Mouse (Mus musculus) heart, adult 2 months (tissue): Measurements from ENCODE around the gene Egfr. TPM values are rescaled to one million over a fixed set of nuclear protein-coding genes. Genes with fewer than 3 reads are reported as not detected.

Experiments used
- DNase-seq, 2 experiments: peaks; one replicate each; pipeline ENCODE4 v3.0.0; 2021
- H3K27ac ChIP-seq: fragments of 200-600 bp; 2 replicates; pipeline ENCODE4 v1.8.1; 2022
- H3K27me3 ChIP-seq: fragments of 200-500 bp; 2 replicates; pipeline ENCODE4 v1.6.1; 2012; ENCODE audit warnings: mild to moderate bottlenecking, low read length, inconsistent platforms, mixed read lengths; ENCODE audit not compliant: control insufficient read depth, insufficient read depth
- H3K36me3 ChIP-seq: fragments of 200-500 bp; 2 replicates; pipeline ENCODE4 v1.6.1; 2012; ENCODE audit warnings: low read length, inconsistent platforms; ENCODE audit not compliant: control insufficient read depth, insufficient read depth
- H3K4me1 ChIP-seq: fragments of 200-500 bp; 2 replicates; pipeline ENCODE4 v1.6.1; 2011; ENCODE audit warnings: low read length; ENCODE audit not compliant: control insufficient read depth, insufficient read depth
- H3K4me3 ChIP-seq: fragments of 200-600 bp; 2 replicates; pipeline ENCODE4 v1.8.1; 2022
- H3K79me2 ChIP-seq: fragments of 200-500 bp; replicated peaks from 2 replicates; pipeline ENCODE4 v1.6.1; 2012; ENCODE audit warnings: mild to moderate bottlenecking, inconsistent platforms, low read length, moderate library complexity, mixed read lengths; ENCODE audit not compliant: control insufficient read depth, insufficient read depth
- H3K9ac ChIP-seq: fragments of 200-500 bp; 2 replicates; pipeline ENCODE4 v1.6.1; 2012; ENCODE audit warnings: low read depth, mild to moderate bottlenecking, control low read depth, inconsistent platforms, low read length, mixed read lengths
- CTCF ChIP-seq: fragments of 200-600 bp; IDR thresholded peaks from 2 replicates; pipeline ENCODE4 v1.8.1; 2022; ENCODE audit warnings: antibody characterized with exemption, mild to moderate bottlenecking, moderate library complexity
- EP300 ChIP-seq: fragments of 200-500 bp; IDR thresholded peaks from 2 replicates; pipeline ENCODE4 v1.6.1; 2011; ENCODE audit warnings: low read depth, low read length, control low read depth; ENCODE audit not compliant: insufficient read depth
- POLR2A ChIP-seq: fragments of 200-500 bp; IDR thresholded peaks from 2 replicates; pipeline ENCODE4 v1.6.1; 2011; ENCODE audit warnings: mild to moderate bottlenecking, low read depth, low read length, control low read depth; ENCODE audit not compliant: insufficient read depth
- WGBS: fragments of 180-500 bp; shearing (Covaris S2); methylation state at CpG from one replicate; pipeline ENCODE4 v1.1.7; 2018; 5-methylcytosine and 5-hydroxymethylcytosine counted together
- intact Hi-C: fragments of 180-260 bp; cut with DNase I; formaldehyde crosslinking; loops from one replicate; pipeline ENCODE4 v1.15.1; 2025
- long read RNA-seq: library from polyadenylated mRNA; stranded (forward); transcript quantifications from one replicate; pipeline ENCODE4 v2.0.0, GENCODE M21; 2021
- polyA plus RNA-seq: library from polyadenylated mRNA; depleted of rRNA; stranded (reverse); fragments of >200 nt; gene quantifications from 2 replicates; pipeline ENCODE4 v1.2.3, GENCODE M21; 2012; rRNA removed
- total RNA-seq, 2 experiments: library from RNA; stranded (reverse); gene quantifications; 2 replicates each; pipeline ENCODE4 v1.2.3; 2021

The Egfr gene
- total RNA-seq = 10 to 100 TPM in 1 of 2 experiments, 1 to 10 TPM in 1; 4.9 to 10.5 TPM
- 4.4 and 7.0 TPM in 2 replicates for polyA plus RNA-seq
- long read RNA-seq, partial matches to known transcripts = 0 of 1 reads
- long read RNA-seq, other reads (novel, unspliced or antisense) = 0 of 1 reads

DNA sequence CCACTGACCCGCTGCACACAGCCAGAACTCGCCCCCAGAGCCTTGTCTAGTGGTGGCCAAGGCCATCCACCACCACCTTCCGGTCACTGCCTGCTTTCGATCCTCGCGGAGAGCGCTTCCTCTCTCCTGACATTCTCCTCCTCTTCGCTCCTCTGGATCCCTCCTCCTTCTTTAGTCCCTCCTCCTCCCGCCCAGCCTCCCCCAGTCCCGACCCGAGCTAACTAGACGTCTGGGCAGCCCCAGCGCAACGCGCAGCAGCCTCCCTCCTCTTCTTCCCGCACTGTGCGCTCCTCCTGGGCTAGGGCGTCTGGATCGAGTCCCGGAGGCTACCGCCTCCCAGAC lies at the start of gene Egfr:
Gene Egfr, plus strand, starts transcription at position 197 of the 342 bp plus-strand sequence.
- TF ChIP-seq POLR2A (peak; percentile 85), EP300 (no peak), CTCF (0 out of 2 replicates have a peak, but pooled peaks have one; percentile 8)
- no peaks in the 10 kb centered on the region for H3K27me3 ChIP-seq
- no peaks in the 10 kb centered on the region for H3K36me3 ChIP-seq
- peak within 1 kb of the TSS; percentile 62 for H3K9ac ChIP-seq
- H3K4me3 ChIP-seq = peak within 1 kb of the TSS; percentile 62
- no peaks in the 10 kb centered on the region for H3K79me2 ChIP-seq
- H3K4me1 ChIP-seq = no peaks in the 10 kb centered on the region
- peak; percentile 83 for DNase-seq
- H3K27ac ChIP-seq = peak within 1 kb of the TSS; percentile 67
- WGBS = 1% methylated on average over 21 of the region's 21 CpGs
- intact Hi-C loops = loop anchor here (5.0 kb wide), 2 partner anchors 115 to 195 kb away; no protein-coding TSS in a partner anchor

DNA sequence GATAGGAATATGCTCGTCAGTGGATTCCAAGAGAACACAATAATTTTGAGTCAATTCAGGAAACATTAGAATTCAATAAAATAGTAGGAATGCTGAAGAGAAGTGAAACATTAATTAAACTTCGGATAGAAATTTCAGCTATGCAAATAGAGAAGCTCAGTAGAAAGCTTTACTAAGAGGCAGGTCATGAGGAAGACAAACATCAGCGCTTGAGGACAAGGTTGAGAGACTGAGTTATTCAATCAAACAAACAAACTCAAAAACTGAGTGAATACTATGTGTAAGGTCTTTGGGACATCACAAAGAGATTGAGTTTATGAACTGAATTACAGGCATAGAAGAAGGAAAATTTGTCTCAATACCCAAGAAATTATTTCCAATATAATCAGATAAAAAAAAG lies 48.8 kb upstream of the Egfr start:
- no peak for TF ChIP-seq POLR2A
- TF ChIP-seq CTCF = no peak
- TF ChIP-seq EP300 = no peak
- 77% methylated on average over 3 of the region's 3 CpGs for WGBS
- no peaks in the 10 kb centered on the region for H3K79me2 ChIP-seq
- DNase-seq = no peak
- no peaks in the 10 kb centered on the region for H3K4me1 ChIP-seq
- H3K4me3 ChIP-seq = no peak overlapping the region
- H3K36me3 ChIP-seq = no peaks in the 10 kb centered on the region
- H3K27ac ChIP-seq = no peak overlapping the region
- no peaks in the 10 kb centered on the region for H3K27me3 ChIP-seq
- no peak overlapping the region for H3K9ac ChIP-seq
- intact Hi-C loops = no loop called here

DNA sequence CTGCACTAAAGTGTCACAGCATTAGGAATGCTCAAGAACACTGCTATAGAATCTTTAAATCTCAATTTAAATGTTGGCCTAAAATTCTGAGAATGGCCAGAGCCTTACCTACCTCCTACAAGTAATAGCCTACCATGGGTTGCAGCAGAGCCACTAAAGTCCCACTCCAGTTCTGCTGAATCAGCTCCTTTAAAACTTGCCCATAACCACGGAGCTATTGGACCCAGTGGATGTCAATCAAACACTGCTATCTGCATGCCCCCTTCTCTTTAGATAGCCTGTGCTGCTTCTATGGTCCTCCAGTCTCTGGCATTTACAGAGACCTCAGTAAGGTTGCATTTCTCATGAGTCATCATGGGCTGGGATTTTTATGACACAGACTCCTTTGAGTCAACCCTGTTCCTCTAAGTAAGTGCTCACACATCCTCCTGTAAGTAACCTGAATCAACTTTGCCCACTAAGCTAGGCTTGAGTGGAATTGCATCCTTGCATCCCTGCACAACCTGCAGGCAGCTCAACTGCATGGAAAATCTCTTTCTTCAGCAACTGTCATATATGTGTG lies 16.8 kb upstream of the Egfr start:
- no peaks in the 10 kb centered on the region for H3K79me2 ChIP-seq
- no peaks in the 10 kb centered on the region for H3K36me3 ChIP-seq
- DNase-seq = no peak
- intact Hi-C loops = no loop called here
- no peaks in the 10 kb centered on the region for H3K4me1 ChIP-seq
- 15% methylated on average over 1 of the region's 1 CpGs for WGBS
- no peak overlapping the region for H3K4me3 ChIP-seq
- no peaks in the 10 kb centered on the region for H3K27me3 ChIP-seq
- TF ChIP-seq EP300 (no peak), CTCF (no peak), POLR2A (no peak)
- H3K9ac ChIP-seq = no peak overlapping the region
- H3K27ac ChIP-seq = no peak overlapping the region

DNA sequence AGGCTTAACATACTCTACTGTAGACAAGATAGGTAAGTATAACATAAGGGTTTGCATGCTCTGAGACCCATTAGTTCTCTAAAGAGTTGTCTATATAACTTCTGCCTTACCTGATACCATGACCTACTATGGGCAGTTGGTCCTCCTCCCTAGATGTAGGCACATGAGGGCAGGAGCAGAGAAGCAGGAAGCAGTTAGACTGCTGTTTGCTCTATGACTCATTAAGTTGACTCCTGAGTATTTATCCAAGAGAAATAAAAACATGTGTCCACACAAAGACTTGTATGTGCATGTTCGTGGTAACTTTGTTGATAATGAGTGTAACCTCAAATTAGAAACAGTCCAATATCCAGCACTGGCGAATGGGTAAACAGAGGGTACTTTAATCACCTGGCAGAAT lies 14.7 kb upstream of the Egfr start:
- no peak overlapping the region for H3K27ac ChIP-seq
- no peak overlapping the region for H3K4me3 ChIP-seq
- H3K79me2 ChIP-seq = no peaks in the 10 kb centered on the region
- no peaks in the 10 kb centered on the region for H3K27me3 ChIP-seq
- DNase-seq = no peak
- H3K4me1 ChIP-seq = no peaks in the 10 kb centered on the region
- no peaks in the 10 kb centered on the region for H3K36me3 ChIP-seq
- no peak for TF ChIP-seq POLR2A
- no peak for TF ChIP-seq CTCF
- TF ChIP-seq EP300 = no peak
- WGBS = 43% methylated on average over 2 of the region's 2 CpGs
- no peak overlapping the region for H3K9ac ChIP-seq
- intact Hi-C loops = no loop called here

DNA sequence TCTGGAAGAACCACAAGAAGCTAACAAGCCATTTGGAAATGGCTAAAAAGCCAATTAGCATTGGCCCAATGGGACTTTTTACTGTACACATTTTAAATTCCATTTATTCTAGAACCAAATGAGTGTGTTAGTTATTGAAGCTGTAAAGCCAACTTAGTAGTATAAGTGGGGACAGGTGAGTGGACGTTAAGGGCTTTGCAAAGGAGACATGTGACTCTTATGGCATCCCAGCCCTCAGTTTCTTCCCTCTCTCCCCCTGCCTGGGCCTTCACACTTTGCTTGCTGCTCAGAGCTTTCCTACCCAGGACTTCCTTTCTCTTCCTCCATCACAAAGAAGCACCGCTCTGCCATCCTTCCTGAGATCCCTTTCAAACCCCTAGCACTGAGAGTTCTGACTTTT lies 13.3 kb upstream of the Egfr start:
- Histone ChIP-seq H3K27me3 (no peaks in the 10 kb centered on the region), H3K9ac (no peak overlapping the region), H3K4me1 (no peaks in the 10 kb centered on the region), H3K79me2 (no peaks in the 10 kb centered on the region), H3K27ac (no peak overlapping the region), H3K36me3 (no peaks in the 10 kb centered on the region), H3K4me3 (no peak overlapping the region)
- intact Hi-C loops = no loop called here
- TF ChIP-seq EP300 = no peak
- TF ChIP-seq POLR2A = no peak
- TF ChIP-seq CTCF = no peak
- 80% methylated on average over 2 of the region's 2 CpGs for WGBS
- DNase-seq = no peak

DNA sequence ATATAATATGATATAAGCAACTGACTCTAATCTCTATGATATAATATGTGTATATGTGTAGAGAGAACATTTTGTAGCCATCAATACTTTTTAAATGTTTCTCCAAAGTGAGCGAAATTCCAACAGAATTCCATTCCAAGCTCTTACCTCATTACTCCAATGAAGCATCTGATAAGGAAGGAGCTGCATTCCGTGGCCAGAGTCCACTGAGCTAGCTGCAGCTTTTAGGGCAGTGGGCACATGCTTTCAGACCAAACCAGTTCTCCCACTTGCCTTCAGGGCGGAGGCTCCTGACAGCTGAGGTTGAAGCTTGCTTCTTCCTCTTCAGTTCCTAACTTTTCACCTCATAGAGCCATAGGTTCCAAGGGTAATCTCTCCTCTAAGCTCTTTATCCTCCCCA lies 12.8 kb upstream of the Egfr start:
- Histone ChIP-seq H3K4me1 (no peaks in the 10 kb centered on the region), H3K36me3 (no peaks in the 10 kb centered on the region), H3K27ac (no peak overlapping the region), H3K79me2 (no peaks in the 10 kb centered on the region), H3K9ac (no peak overlapping the region), H3K4me3 (no peak overlapping the region), H3K27me3 (no peaks in the 10 kb centered on the region)
- WGBS = 63% methylated on average over 3 of the region's 3 CpGs
- DNase-seq = no peak
- TF ChIP-seq CTCF (no peak), POLR2A (no peak), EP300 (no peak)
- intact Hi-C loops = no loop called here
